Mouse (Mus musculus): ENCODE data around the gene Rpl31. TPM values are rescaled to one million over a fixed set of nuclear protein-coding genes. Genes with fewer than 3 reads are reported as not detected.

Gene Rpl31
- total RNA-seq, 1 experiment = 1,395 TPM

DNA sequence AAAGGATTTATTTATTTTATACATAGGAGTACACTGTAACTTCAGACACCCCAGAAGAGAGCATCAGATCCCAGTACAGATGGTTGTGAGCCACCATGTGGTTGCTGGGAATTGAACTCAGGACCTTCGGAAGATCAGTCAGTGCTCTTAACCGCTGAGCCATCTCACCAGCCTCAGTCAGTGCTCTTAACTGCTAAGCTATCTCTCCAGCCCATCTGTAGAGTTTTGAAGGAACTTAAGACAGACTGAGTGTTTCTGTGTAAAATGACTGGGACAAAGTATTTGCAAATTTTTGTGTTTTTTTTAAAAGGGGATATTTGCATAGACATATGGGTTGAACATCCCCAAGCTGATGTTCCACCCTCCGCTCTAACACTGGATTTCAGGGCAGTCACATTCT, 32.5 kb downstream of the Rpl31 start:
- Histone ChIP-seq H3K9me3 (ENCODE audit: control insufficient read depth, insufficient read depth, low read depth, low read length) (no peaks in the 10 kb centered on the region), H3K27ac (ENCODE audit: insufficient read depth, low read depth, low read length, poor library complexity, severe bottlenecking) (no peak overlapping the region), H3K4me3 (ENCODE audit: insufficient read depth in 1 of 2, low read depth in 1 of 2, low read length in 2 of 2, poor library complexity in 1 of 2, severe bottlenecking in 1 of 2) (no peak overlapping the region), H3K4me1 (ENCODE audit: control insufficient read depth in 2 of 2, insufficient read depth in 2 of 2, low read length in 2 of 2, poor library complexity in 1 of 2) (peaks cover 0 to 4% of the 10 kb centered on the region in 2 experiments; a peak in 1 of 4 replicates), H3K9ac (ENCODE audit: insufficient read depth, low read depth, low read length, poor library complexity, severe bottlenecking) (no peak overlapping the region), H3K36me3 (ENCODE audit: control insufficient read depth, insufficient read depth, low read length, poor library complexity, severe bottlenecking) (peaks cover 4% of the 10 kb centered on the region; the same call in 1 of the 2 replicates)
- TF ChIP-seq HCFC1 (IDR thresholded peaks at IDR 0.05; ENCODE audit: borderline replicate concordance, insufficient read depth, low read length) = no peak
- TF ChIP-seq ZC3H11A (IDR thresholded peaks at IDR 0.05; ENCODE audit: borderline replicate concordance, low read depth, low read length) = no peak
- no peak for TF ChIP-seq CHD2 (IDR thresholded peaks at IDR 0.05; ENCODE audit: low read depth, low read length)
- TF ChIP-seq ZNF384 (IDR thresholded peaks at IDR 0.05; ENCODE audit: low read depth, low read length) = no peak
- no peak for TF ChIP-seq MAFK (IDR thresholded peaks at IDR 0.05; ENCODE audit: insufficient read depth, low read depth, low read length)
- no peak for DNase-seq (ENCODE audit: low read depth, low spot score)
- in situ Hi-C loops (cut with MboI; ENCODE audit: low sequenced_read_pairs in 2 of 2, unreplicated experiment in 2 of 2) = no loop called here

DNA sequence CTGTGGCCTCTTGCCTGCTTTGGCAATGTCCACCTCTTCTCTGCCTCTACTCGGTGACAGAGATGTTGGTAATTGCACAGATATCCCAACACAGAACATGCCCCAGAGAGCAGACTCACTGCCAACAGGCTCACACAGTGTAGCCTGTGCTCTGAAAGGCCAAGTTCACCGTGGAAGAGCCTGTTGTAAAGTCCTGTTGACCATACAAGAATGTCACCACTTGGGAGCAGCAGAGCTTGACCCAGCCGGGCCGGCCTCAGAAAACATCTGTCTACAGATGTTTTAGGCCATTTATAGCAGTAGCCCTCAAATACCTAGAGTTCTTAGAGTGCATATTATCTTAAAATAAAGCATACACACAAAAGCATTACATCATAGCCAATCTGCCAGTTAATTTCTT, 39.5 kb downstream of the Rpl31 start:
- H3K27ac ChIP-seq (ENCODE audit: insufficient read depth, low read depth, low read length, poor library complexity, severe bottlenecking) = no peak overlapping the region
- H3K4me3 ChIP-seq (ENCODE audit: insufficient read depth in 1 of 2, low read depth in 1 of 2, low read length in 2 of 2, poor library complexity in 1 of 2, severe bottlenecking in 1 of 2) = no peak overlapping the region
- H3K4me1 ChIP-seq (ENCODE audit: control insufficient read depth in 2 of 2, insufficient read depth in 2 of 2, low read length in 2 of 2, poor library complexity in 1 of 2) = no peaks in the 10 kb centered on the region; a peak in 1 of 4 replicates
- DNase-seq (ENCODE audit: low read depth, low spot score) = no peak
- H3K36me3 ChIP-seq (ENCODE audit: control insufficient read depth, insufficient read depth, low read length, poor library complexity, severe bottlenecking) = peaks cover 4% of the 10 kb centered on the region; the same call in 1 of the 2 replicates
- TF ChIP-seq MAFK (IDR thresholded peaks at IDR 0.05; ENCODE audit: insufficient read depth, low read depth, low read length) (no peak), ZNF384 (IDR thresholded peaks at IDR 0.05; ENCODE audit: low read depth, low read length) (no peak), ZC3H11A (IDR thresholded peaks at IDR 0.05; ENCODE audit: borderline replicate concordance, low read depth, low read length) (no peak), CHD2 (IDR thresholded peaks at IDR 0.05; ENCODE audit: low read depth, low read length) (no peak), HCFC1 (IDR thresholded peaks at IDR 0.05; ENCODE audit: borderline replicate concordance, insufficient read depth, low read length) (no peak)
- no peaks in the 10 kb centered on the region for H3K9me3 ChIP-seq (ENCODE audit: control insufficient read depth, insufficient read depth, low read depth, low read length)
- no peak overlapping the region for H3K9ac ChIP-seq (ENCODE audit: insufficient read depth, low read depth, low read length, poor library complexity, severe bottlenecking)
- in situ Hi-C loops (cut with MboI; ENCODE audit: low sequenced_read_pairs in 2 of 2, unreplicated experiment in 2 of 2) = no loop called here

DNA sequence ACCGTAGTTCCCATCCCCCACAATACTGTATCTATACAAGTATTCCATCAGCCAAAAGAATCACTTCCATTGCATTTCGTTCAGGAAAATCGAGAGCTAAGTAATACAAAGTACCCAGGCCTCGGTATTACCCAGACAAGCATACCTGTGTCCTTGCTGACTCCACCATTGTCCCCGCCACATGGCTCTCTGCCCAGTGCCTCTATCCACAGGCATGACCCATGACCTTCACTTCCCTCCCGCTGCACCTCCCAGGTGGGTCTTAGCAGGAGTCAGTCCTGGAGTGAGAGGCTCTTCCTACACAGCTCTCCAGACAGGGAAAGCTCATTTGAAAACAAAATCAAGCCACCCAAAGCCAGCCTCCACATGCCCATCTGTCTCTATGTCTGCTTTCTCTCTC, 40.5 kb downstream of the Rpl31 start:
- no peak overlapping the region for H3K4me3 ChIP-seq (ENCODE audit: insufficient read depth in 1 of 2, low read depth in 1 of 2, low read length in 2 of 2, poor library complexity in 1 of 2, severe bottlenecking in 1 of 2)
- H3K9me3 ChIP-seq (ENCODE audit: control insufficient read depth, insufficient read depth, low read depth, low read length) = no peaks in the 10 kb centered on the region
- TF ChIP-seq CHD2 (IDR thresholded peaks at IDR 0.05; ENCODE audit: low read depth, low read length) (no peak), ZNF384 (IDR thresholded peaks at IDR 0.05; ENCODE audit: low read depth, low read length) (no peak), HCFC1 (IDR thresholded peaks at IDR 0.05; ENCODE audit: borderline replicate concordance, insufficient read depth, low read length) (no peak), MAFK (IDR thresholded peaks at IDR 0.05; ENCODE audit: insufficient read depth, low read depth, low read length) (no peak), ZC3H11A (IDR thresholded peaks at IDR 0.05; ENCODE audit: borderline replicate concordance, low read depth, low read length) (no peak)
- in situ Hi-C loops (cut with MboI; ENCODE audit: low sequenced_read_pairs in 2 of 2, unreplicated experiment in 2 of 2) = no loop called here
- no peaks in the 10 kb centered on the region; a peak in 1 of 4 replicates for H3K4me1 ChIP-seq (ENCODE audit: control insufficient read depth in 2 of 2, insufficient read depth in 2 of 2, low read length in 2 of 2, poor library complexity in 1 of 2)
- no peaks in the 10 kb centered on the region for H3K36me3 ChIP-seq (ENCODE audit: control insufficient read depth, insufficient read depth, low read length, poor library complexity, severe bottlenecking)
- no peak for DNase-seq (ENCODE audit: low read depth, low spot score)
- H3K27ac ChIP-seq (ENCODE audit: insufficient read depth, low read depth, low read length, poor library complexity, severe bottlenecking) = no peak overlapping the region
- no peak overlapping the region for H3K9ac ChIP-seq (ENCODE audit: insufficient read depth, low read depth, low read length, poor library complexity, severe bottlenecking)

DNA sequence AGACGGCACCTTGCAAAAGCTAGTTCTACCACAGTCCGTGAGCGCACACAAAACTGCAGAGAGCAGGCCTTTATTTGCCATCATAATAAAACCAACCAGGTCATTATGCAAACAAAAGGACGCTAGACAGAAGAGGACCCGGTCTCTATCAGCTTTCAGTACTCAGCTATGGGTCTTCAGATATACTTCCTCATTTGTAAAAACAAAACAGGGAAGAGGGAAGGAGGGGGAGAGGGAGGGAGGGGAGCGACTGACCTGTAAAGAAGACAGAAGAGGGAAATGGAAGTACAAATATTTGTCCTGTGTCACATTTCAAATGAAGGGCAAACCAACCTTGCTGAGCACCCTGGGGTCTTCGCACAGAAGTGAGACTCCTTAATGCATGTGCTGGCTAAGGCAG, 41.0 kb downstream of the Rpl31 start:
- in situ Hi-C loops (cut with MboI; ENCODE audit: low sequenced_read_pairs in 2 of 2, unreplicated experiment in 2 of 2) = no loop called here
- TF ChIP-seq MAFK (IDR thresholded peaks at IDR 0.05; ENCODE audit: insufficient read depth, low read depth, low read length) (no peak), ZC3H11A (IDR thresholded peaks at IDR 0.05; ENCODE audit: borderline replicate concordance, low read depth, low read length) (no peak), HCFC1 (IDR thresholded peaks at IDR 0.05; ENCODE audit: borderline replicate concordance, insufficient read depth, low read length) (no peak), ZNF384 (IDR thresholded peaks at IDR 0.05; ENCODE audit: low read depth, low read length) (no peak), CHD2 (IDR thresholded peaks at IDR 0.05; ENCODE audit: low read depth, low read length) (no peak)
- Histone ChIP-seq H3K27ac (ENCODE audit: insufficient read depth, low read depth, low read length, poor library complexity, severe bottlenecking) (no peak overlapping the region), H3K9me3 (ENCODE audit: control insufficient read depth, insufficient read depth, low read depth, low read length) (no peaks in the 10 kb centered on the region), H3K4me1 (ENCODE audit: control insufficient read depth in 2 of 2, insufficient read depth in 2 of 2, low read length in 2 of 2, poor library complexity in 1 of 2) (no peaks in the 10 kb centered on the region; a peak in 1 of 4 replicates), H3K36me3 (ENCODE audit: control insufficient read depth, insufficient read depth, low read length, poor library complexity, severe bottlenecking) (no peaks in the 10 kb centered on the region), H3K9ac (ENCODE audit: insufficient read depth, low read depth, low read length, poor library complexity, severe bottlenecking) (no peak overlapping the region), H3K4me3 (ENCODE audit: insufficient read depth in 1 of 2, low read depth in 1 of 2, low read length in 2 of 2, poor library complexity in 1 of 2, severe bottlenecking in 1 of 2) (no peak overlapping the region)
- no peak for DNase-seq (ENCODE audit: low read depth, low spot score)
